Mouse (Mus musculus): Measurements from ENCODE around the gene Gas2l3.
A peak's percentile ranks its signal among the peaks of the same experiment; 100 is the strongest.

The Gas2l3 gene

DNA sequence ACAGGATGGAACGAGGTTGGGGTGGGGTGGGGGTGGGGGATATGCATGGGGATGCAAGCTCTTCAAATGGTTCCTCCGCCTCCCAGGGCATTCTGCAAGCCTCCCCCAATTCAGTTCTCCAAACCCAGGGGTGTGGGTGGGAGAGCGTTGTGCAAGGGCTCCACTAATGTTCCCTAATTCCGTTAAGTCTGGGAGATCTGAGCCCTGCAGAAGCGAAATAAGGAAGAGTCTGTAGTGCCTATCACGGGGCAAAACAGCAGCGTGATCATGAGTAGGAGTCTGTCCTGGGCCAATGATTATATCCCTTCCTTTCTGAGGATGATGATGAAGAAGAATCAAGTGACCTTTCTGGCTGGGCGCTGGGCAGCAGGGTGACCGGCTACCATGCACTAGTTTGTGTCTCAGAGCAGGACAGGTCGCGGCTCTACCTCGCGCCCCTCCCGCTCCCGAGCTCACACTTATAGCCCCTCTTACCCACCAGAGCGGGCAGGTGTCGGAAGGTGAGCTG is 598 bp downstream of the Gas2l3 start:
- no peak for DNase-seq (ENCODE audit: low spot score)

DNA sequence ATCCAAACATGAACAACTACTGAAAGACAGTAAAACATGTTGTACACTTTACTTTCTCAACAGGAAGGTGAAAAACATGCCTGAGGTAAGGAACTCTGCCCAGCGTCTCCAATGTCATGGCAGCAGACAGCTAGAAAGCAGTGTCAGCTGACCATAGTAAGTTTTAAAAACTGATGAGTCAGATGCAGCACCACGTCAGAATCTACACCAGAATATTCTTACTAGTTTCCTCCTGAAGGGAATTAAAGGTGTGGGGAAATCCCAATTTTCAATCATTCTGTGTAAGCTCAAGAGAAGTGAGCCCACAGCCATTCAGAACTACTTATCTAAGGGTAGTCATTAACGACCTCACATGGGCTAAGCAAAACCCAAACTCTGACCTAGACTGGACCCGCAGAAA is 1.1 kb downstream of the Gas2l3 start:
- DNase-seq (ENCODE audit: low spot score), result peak; percentile 36

DNA sequence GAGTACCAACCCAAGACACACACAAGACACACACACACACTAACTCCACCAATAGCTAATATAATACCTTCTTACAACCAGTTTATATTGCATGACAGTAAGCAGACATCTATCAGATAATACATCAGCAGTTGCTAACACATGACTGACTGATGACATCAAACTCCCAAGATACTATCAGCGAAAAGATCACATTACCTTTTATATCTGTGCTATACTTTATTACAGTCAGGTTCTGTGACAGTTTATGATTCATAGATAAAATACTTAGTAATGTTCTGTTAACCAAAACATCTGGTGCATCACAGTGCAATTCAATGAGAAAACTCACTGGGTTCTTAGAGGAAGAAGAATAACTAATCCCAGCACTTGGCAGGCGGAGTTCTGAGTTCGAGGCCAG is 1.8 kb downstream of the Gas2l3 start:
- no peak for DNase-seq (ENCODE audit: low spot score)

DNA sequence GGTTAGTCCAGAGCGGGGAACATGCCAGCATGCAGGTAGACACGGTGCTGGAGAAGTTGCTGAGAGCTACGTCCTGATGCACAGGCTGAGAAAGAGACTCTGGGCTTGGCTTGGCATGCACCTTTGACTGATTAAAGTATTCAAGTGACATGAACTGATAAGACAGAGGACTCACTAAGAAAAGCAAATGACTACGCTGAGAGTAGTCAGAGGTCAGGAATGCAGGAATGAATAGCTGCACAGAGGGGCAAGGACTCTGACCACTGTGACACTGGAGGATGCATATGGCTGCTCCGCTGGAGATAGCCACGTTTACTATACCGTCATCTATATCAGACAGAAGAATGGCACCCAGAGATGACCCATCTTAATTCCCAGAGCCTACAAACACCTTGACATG is 4.4 kb downstream of the Gas2l3 start:
- peak; percentile 56 for DNase-seq (ENCODE audit: low spot score)

DNA sequence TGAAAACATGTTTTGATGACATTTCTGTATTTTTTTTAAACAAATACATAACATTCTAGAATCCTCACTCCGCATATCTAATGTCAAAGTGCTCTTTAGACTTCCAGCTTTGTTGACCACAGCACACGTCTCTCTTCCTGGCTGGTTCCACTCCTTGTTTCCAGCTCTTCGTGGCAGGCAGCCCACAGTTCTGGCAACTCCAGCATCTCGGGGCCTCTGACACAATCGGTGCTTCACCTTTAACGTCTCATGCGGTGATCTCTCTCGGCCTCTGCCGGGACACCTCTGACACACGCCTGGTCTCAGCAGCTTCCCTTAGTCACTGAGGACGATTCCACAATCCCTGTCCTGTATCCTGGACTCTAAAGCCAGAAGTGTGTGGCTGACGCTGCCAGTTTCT is 5.8 kb downstream of the Gas2l3 start:
- no peak for DNase-seq (ENCODE audit: low spot score)

DNA sequence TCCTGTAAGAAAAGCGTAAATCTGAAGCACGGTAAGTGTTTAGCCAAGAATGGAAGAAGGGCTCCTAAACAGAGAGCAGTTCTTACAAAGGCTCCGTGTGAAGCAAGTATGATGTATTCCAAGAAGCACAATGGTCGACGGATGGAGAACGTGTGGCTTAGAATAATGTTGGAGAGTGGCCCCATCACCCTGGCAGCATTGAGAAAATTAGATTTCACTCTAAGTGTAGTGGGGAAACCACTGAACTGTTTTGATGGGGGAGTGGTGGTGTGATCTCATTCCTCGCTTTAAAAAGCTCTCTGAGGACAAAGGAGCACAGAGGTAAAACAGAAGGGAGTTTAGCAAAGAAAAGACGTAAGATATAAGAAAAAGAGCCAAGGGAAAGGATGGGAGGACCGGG is 6.3 kb downstream of the Gas2l3 start:
- no peak for DNase-seq (ENCODE audit: low spot score)

- DNase-seq (ENCODE audit: low spot score), result peak; percentile 15
These were observed 7.8 kb downstream of the Gas2l3 start for GRCm38 (mm10) chr10:89435920-89436319.

DNA sequence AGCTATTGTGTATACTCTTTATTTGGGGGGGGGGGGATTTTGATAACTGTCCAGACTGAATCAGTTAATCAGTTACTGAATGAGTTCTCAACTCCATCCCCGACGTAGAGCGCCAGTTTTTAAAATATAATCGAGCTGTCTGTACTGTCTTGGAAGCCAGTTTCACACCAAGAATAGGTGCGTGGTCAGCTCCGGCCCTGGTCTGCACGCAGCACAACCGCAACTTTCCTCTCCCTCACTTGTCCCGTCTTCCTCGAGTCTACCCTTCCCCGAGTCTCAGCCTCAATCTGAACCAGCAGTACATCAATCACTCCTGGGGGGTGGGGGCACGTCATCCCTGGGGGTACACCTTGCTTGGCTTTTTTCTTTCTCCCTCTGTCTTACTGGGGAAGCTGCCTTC is 8.4 kb downstream of the Gas2l3 start:
- DNase-seq (ENCODE audit: low spot score), result no peak

- DNase-seq (ENCODE audit: low spot score), result peak; percentile 24
These were observed 9.1 kb downstream of the Gas2l3 start for GRCm38 (mm10) chr10:89434509-89435210.

DNA sequence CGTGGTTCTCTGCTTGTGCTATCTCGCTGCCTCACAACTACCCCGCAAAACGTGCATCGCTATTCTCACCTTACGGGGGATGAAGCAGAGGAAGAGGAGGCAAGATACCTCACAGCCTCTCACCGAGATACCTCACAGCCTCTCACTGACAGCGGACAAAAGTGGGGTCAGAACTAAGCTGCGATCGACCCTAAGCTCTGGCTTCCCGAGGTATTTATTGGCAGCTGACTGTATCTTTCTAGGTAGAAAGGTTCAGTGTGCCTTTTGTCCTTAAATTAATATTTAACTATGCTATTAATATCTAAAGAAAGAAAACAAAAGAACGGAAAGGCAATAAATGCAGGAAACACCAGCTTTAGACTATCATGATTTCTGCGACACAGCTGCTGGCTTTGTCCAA is 11.0 kb downstream of the Gas2l3 start:
- DNase-seq (ENCODE audit: low spot score), result no peak

DNA sequence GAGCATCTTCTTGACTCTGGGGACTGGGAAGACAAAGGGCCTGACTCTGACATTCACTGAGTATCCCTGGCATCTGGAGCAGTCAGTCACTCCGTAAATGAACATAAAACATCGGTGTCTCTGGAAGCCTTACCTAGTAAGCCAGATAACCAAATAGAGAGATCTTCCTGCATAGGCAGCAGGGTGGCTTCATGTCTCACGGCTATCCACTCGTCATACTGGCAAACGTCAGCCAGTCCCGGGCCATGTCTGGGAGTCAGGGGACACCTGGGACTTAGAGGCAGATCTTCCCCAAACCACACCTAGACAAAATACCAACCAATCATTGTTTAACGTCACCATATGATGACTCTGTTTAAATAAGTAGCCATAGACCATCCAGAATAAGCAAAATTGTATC is 13.0 kb downstream of the Gas2l3 start:
- no peak for DNase-seq (ENCODE audit: low spot score)

DNA sequence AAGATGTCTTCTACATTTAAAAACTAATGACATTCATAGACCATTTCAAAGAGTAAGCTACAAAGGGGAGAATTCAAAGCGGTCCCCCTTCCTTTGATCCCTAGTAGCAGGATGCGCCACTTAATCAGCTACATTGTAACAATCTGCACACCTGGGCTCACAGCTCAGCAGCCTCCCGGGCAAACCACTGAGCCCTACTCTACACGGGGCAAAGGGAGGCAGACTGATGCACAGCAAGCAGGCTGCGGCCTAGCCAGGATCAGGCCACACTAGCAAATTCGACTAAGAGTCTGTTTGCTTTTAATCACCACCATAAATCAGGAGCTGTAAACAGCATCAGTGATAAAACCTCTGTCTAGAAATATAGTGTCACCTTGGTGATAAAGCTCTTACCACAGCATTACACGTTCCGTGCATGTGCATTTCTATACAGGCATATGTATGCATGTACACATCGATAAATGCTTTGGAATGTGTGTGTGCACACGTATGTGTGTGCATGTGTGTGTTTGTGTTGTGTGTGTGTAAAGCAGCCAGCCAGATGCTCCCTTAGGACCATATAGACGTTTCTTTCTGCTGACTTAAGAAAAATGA is 18.9 kb downstream of the Gas2l3 start:
- no peak for DNase-seq (ENCODE audit: low spot score)

- DNase-seq (ENCODE audit: low spot score), result no peak
These were observed 19.6 kb downstream of the Gas2l3 start for GRCm38 (mm10) chr10:89424217-89424616.

- no peak for DNase-seq (ENCODE audit: low spot score)
These were observed 20.5 kb downstream of the Gas2l3 start for GRCm38 (mm10) chr10:89423164-89423778.

- no peak for DNase-seq (ENCODE audit: low spot score)
These were observed 21.1 kb downstream of the Gas2l3 start for GRCm38 (mm10) chr10:89422504-89423158.

DNA sequence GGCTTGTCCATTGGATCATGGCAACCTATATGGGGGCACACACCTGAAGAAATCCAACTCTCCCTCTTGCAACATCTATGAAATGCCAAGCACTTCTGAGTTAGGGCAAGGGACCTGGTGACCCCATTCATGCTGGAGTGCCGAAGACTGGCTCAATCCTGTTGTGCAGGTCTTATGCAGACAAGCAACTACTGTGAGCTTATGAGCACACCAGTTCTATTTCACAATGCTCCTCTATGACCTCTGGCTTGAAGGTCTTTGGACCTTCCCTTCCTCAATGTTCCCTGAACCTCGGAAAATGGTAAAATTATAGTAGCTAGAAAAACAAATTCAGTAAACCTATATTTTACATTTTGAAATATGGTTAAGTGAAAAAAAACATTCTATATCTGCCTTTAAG is 25.8 kb downstream of the Gas2l3 start:
- no peak for DNase-seq (ENCODE audit: low spot score)

DNA sequence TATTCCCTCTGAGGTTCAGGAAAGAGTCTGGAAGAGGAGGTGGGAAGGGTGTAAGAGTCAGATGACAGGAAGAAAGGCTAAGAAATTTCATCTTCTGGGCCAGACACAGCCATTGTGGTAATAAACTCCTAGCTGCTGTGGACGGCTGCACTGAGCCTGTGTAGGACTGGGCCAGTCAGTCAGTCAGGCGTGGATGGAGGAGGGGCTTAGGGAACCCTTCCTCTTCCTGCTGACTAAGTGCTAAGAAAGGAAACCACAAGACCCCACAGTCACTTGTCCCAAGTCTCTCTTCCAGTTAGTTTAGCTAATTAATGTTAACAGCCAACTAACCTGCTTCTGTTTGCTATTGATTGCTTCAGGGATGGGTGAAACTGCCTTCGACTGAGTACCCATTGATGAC is 28.3 kb downstream of the Gas2l3 start:
- no peak for DNase-seq (ENCODE audit: low spot score)

DNA sequence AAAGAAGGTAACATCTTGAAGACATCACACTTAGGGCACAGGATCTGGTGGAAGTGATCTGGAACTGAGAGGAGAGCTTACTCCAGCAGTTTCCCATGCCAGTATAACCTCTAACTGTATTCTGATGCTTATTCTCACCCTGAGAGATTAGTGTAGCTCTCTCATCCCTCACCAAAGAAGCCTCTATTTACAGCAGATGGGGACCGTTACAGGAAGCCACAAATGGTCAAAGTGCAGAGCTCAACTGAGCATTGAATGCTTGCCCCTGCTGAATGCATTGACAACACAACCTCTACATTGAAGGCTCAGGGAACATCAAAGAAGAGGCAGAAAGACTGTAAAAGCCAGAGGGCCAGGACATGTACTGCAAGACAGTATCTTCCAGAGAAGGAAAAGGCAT is 36.2 kb downstream of the Gas2l3 start:
- no peak for DNase-seq (ENCODE audit: low spot score)

GRCm38 (mm10) chr10:89406733-89407484 is 36.9 kb downstream of the Gas2l3 start:
- DNase-seq (ENCODE audit: low spot score), result no peak

DNA sequence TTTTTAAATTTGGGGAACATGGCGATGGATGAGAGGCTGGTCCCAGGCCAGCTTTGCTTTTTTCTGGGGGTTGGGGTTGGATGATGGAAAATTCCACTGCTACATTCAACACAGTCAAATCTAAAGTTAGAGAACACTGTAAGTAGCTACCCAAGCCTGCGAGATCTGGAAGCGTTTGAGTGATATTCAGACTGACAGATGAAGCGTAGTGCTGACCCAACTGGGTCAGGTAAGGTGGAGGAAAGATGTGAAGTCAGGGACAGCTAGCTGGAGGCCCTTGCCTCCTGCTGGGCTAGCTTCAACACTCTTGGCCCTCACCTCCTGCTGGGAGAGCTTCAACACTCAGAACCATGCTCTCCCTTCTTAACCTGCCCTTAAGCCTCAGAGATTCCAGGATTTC is 38.8 kb downstream of the Gas2l3 start:
- no peak for DNase-seq (ENCODE audit: low spot score)

DNA sequence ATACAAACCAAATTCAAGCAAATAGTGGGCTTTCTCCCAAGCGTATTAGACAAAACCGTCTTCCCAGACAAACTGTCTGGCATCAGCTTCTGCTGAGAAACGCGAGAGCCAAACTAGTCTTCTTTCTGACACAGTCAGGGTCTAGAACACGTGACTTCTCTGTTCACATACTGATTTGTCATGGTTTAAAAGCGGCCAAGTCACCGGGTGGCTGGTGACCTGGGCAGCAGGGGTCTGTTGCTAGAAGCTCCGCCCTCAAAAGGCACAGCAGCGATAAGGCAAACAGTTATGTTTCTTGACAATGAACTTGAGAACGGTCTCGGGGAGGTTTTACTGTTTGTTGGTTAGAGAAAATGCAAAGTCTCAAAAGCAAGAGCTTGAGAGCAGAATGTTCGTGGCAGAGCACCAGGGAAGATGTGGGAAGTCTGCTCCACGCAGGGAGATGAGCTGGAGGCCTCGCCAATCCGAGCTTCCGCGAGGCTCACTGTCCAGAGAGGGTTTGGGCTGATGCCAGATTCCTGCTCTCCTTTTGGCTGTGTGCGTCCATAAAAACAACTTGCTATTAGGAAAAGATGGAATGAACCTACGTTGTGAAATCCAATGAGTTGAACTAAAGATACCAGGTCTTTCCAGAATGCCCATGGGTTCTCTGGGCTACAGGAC is 43.0 kb downstream of the Gas2l3 start:
- no peak for DNase-seq (ENCODE audit: low spot score)

- DNase-seq (ENCODE audit: low spot score), result no peak
These were observed 47.9 kb downstream of the Gas2l3 start for GRCm38 (mm10) chr10:89395823-89396222.

Measured in yolk sac, embryonic 10.5 days (tissue).